Mouse (Mus musculus): Measurements from ENCODE around the gene Bahcc1.

The Bahcc1 gene

GRCm38 (mm10) chr11:120206069-120206668, 26.6 kb upstream of the Bahcc1 start:
- no peak for ATAC-seq (ENCODE audit: insufficient number of reproducible peaks, low FRiP score, low TSS enrichment)

- no peak for ATAC-seq (ENCODE audit: insufficient number of reproducible peaks, low FRiP score, low TSS enrichment)
Measured at GRCm38 (mm10) chr11:120206669-120207090, 26.1 kb upstream of the Bahcc1 start.

GRCm38 (mm10) chr11:120208848-120209247, 23.9 kb upstream of the Bahcc1 start:
- no peak for ATAC-seq (ENCODE audit: insufficient number of reproducible peaks, low FRiP score, low TSS enrichment)

- ATAC-seq (ENCODE audit: insufficient number of reproducible peaks, low FRiP score, low TSS enrichment): no peak
Measured at GRCm38 (mm10) chr11:120209462-120209861, 23.3 kb upstream of the Bahcc1 start.

- no peak for ATAC-seq (ENCODE audit: insufficient number of reproducible peaks, low FRiP score, low TSS enrichment)
Measured at GRCm38 (mm10) chr11:120215726-120216241, 17.0 kb upstream of the Bahcc1 start.

- 0 out of 2 replicates have a peak, but pooled peaks have one; percentile 45 for ATAC-seq (ENCODE audit: insufficient number of reproducible peaks, low FRiP score, low TSS enrichment)
Measured at GRCm38 (mm10) chr11:120216540-120217324, 16.0 kb upstream of the Bahcc1 start.

GRCm38 (mm10) chr11:120218176-120218856, 14.4 kb upstream of the Bahcc1 start:
- ATAC-seq (ENCODE audit: insufficient number of reproducible peaks, low FRiP score, low TSS enrichment): no peak

GRCm38 (mm10) chr11:120218946-120219345, 13.8 kb upstream of the Bahcc1 start:
- no peak for ATAC-seq (ENCODE audit: insufficient number of reproducible peaks, low FRiP score, low TSS enrichment)

- no peak for ATAC-seq (ENCODE audit: insufficient number of reproducible peaks, low FRiP score, low TSS enrichment)
Measured at GRCm38 (mm10) chr11:120219916-120220522, 12.7 kb upstream of the Bahcc1 start.

GRCm38 (mm10) chr11:120220963-120221827, 11.6 kb upstream of the Bahcc1 start:
- ATAC-seq (ENCODE audit: insufficient number of reproducible peaks, low FRiP score, low TSS enrichment): no peak

- ATAC-seq (ENCODE audit: insufficient number of reproducible peaks, low FRiP score, low TSS enrichment): no peak
Measured at GRCm38 (mm10) chr11:120222425-120223104, 10.2 kb upstream of the Bahcc1 start.

GRCm38 (mm10) chr11:120223586-120224487, 8.9 kb upstream of the Bahcc1 start:
- no peak for ATAC-seq (ENCODE audit: insufficient number of reproducible peaks, low FRiP score, low TSS enrichment)

- no peak for ATAC-seq (ENCODE audit: insufficient number of reproducible peaks, low FRiP score, low TSS enrichment)
Measured at GRCm38 (mm10) chr11:120224488-120225255, 8.1 kb upstream of the Bahcc1 start.

GRCm38 (mm10) chr11:120225256-120226195, 7.2 kb upstream of the Bahcc1 start:
- no peak for ATAC-seq (ENCODE audit: insufficient number of reproducible peaks, low FRiP score, low TSS enrichment)

- no peak for ATAC-seq (ENCODE audit: insufficient number of reproducible peaks, low FRiP score, low TSS enrichment)
Measured at GRCm38 (mm10) chr11:120226421-120227280, 6.1 kb upstream of the Bahcc1 start.

Measured in cerebellum, adult (tissue).